Mouse (Mus musculus): ENCODE results near the gene Ptprs.

The Ptprs gene

DNA sequence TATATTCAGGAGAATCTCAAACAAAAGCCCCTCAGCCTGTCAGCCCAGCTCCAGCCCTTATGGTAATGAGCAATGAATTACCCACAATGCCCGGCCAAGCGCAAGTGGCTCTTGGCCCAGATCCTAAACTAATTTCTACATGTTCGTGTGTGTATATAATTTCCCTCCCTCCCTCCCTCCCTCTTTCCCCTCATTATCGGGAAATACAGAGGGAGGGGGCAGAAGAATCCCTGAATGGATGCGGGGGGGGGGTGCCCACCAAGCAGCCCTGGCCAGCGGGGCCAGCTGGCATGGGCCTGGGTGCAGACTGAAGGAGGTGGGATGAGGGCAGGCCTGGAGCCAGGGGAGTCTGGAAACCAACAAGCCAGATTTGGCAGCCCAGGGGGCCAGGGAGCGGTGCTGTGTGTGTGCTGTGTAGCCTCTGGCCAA lies 8.8 kb downstream of the Ptprs start:
- DNase-seq (ENCODE audit: low spot score), result peak; percentile 72

DNA sequence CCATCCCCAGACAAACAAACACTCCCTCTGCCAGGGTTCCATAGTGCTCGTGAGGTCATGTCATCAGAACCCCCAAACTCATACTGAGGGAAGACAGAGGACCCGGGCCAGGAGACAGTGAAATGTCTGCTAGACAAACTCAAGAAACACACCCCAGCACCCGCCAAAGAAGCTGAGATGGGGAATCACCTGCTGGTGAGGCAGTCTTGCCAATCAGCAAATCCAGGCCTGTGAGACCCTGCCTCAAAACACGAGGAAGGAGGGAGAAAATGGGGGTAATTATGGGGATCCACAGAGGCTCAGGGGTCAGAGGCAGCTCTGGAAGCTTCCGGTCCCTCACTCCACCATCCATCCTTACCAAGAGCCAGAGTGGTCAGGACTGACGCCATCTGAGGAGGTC lies 9.5 kb downstream of the Ptprs start:
- DNase-seq (ENCODE audit: low spot score), result no peak

DNA sequence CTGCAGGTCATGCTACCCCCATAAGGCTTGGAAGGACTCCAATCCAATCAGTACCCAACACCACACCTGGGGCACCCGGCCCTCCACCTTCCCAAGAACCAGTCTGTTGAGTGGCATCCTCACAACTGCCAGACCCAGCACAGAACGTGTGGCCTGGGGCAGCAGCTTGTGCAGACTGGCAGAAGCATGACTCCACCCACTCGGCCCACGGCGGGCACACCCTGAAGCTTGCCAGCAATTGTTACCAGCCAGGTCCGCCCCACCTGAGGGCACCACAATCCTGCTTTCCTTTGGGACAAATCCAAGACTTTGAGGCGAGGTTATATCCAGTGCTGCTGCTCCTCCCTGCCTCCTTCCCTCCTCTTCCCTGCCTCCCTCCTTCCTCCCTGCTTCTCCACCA lies 11.5 kb downstream of the Ptprs start:
- DNase-seq (ENCODE audit: low spot score), result no peak

DNA sequence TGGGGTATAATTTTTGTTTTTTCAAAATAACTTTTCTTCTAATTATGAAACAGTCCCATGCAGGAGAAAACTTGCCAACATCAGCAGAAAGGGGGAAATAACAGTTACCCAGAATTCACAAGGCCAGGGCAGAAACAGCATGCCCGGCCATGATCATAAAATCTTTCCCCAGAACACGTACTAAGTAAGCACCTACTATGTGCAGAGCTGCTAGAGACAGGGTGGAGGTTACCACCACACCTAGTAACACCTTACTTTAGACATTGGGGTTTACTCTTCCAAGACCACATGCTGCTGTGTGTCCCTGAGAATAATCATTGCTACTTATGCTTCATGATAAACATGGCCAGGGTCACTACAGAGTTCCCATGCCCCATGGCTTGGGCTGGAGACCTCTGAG lies 11.9 kb downstream of the Ptprs start:
- DNase-seq (ENCODE audit: low spot score), result no peak

DNA sequence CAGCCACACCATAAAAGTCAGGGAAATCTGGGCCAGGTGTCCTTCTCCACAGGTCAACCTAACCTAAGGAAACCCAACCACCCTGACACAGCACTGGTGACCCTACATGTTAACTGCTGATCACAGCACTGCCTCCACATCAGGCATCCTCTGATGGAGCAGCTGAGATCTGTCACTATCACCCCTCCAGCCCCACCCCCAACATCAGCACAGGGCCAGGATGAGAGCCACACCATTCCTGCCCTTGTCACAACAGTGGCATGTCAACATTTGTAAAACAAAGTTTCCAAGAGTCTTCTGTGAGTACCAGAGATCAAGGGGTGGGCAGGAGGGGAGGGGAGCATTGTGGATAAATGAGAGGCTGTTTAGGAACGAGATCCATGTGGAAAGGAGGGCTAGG lies 12.8 kb downstream of the Ptprs start:
- DNase-seq (ENCODE audit: low spot score), result no peak

DNA sequence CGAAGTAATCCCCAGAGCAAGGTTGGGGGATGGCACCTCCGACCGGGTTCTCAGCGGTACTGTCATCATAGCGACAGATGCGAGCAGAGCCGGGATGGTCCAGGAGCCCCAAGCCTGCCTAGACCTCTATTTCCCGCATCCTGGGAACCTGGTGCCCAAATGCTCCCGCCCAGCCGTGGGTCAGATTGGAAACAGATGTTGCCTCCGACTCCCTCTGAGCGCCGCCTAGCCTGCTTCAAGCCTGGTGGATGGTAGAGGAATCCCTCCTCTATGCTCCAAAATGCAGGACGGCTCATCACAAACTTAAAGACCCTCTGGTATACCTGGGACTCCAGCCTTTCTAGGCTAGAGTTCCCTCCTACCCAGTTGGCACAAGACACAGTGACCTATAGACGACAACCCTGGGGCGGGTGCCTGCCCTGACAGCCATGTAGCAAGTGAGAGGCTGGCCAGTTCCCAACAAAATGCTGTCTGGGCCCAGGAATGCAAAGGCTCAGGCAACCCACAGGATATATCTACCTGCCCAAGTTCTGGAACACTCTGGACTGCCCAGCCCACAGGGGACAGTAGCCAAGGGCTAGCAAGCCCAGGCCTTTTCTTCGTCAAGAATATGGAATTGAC lies 13.3 kb downstream of the Ptprs start:
- DNase-seq (ENCODE audit: low spot score), result no peak

DNA sequence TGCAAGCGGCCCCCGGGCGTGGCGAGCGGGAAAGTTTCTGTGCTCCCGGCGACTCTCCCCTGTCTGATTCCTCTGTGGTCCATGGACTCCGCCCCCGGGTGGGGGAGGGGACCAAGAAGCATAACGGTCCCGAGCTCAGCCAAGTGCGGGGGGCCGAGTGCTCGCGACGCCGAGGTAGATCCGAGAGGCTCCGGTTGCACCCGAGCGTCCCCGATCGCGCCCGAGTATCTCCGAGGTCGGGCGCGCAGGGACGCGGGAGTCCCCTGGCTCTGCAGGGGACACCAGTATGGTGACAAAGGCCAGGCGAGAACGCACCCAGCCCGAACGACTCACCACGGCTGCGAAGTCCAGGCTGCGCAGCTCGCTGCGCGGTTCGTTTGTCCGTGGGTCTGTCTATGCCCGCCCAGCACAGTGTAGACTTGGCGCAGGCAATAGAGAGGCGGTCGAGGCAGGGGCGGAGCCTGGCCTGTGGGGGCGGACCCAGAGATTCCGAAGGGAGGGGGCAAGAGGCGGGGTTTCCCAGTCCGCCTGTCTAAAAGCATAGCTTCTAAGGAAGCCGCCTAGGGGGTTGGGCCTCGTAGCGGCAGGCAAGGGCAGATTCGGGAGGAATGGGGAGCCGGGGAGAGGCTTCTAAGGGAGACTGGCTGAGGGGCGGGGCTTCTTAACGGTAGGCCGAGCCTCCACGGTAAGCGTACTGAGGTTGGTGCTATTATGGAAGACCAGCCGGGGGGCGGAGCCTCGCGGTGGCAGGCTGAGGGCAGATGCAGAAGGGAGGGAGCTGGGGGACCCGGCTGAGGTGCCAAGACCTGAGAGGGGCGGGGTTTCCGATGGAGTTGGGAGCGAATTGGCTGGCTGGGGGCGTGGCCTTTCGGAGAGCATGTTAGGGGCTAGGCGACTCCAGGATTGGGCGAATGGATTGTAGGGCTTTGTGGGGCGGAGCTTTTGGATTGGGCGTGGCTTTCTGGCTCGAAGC lies 14.2 kb downstream of the Ptprs start:
- peak; percentile 100 for DNase-seq (ENCODE audit: low spot score)

DNA sequence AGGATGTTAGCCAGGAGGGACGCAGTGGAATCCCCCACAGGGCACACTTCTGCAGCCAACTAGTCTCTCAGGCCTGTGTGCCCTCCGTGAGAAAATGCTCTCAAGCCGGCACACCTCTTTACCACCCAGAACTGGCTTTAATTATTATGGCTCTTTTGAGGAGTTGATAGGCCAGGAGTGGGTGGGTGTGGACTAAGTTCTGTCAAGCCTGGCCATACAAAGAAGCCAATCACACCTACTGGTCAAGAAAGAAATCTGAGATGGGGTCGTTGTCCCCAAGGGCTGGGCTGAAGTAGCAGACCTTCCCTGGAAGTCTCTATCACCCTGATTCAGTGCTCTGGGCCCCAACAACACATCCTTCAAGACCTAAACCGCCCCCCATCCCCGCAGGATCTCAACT lies 15.4 kb downstream of the Ptprs start:
- DNase-seq (ENCODE audit: low spot score), result no peak

DNA sequence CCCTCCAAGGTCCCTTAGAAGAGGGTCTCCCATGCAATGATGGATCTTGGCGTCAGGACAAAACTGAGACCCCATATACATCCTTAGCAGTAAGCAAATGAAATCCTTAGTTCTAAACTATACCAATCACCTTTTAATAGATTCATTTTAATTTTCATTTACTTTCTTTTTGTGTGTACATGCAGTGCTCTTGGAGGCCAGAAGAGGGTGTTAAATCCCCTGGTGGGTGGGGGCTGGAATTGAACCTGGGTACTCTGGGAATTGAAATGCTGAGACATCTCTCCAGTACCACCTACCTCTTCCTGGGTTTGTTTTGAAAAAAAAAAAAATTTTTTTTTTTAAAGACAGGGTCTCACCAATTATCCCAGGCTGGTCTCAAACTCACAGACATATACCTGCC lies 18.8 kb downstream of the Ptprs start:
- no peak for DNase-seq (ENCODE audit: low spot score)

DNA sequence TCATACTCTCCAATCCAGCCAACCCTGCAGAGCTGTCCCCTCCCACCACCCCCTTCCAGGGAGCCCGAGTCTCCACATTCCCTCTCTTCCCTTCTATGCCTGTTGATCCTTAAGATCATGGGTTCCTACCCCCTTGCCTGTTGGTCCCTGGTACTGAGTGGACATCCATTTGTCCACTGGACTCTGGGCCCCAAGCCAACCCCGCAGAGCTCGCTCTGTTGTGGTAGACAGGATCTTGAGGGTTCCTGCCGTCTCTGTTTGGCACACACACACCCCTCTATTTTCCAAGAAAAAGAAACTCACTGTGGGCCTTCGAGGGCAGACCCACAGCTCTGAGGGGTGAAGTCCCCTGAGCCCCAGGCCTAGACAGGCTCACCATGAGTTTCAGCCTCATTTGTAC lies 19.9 kb downstream of the Ptprs start:
- no peak for DNase-seq (ENCODE audit: low spot score)

DNA sequence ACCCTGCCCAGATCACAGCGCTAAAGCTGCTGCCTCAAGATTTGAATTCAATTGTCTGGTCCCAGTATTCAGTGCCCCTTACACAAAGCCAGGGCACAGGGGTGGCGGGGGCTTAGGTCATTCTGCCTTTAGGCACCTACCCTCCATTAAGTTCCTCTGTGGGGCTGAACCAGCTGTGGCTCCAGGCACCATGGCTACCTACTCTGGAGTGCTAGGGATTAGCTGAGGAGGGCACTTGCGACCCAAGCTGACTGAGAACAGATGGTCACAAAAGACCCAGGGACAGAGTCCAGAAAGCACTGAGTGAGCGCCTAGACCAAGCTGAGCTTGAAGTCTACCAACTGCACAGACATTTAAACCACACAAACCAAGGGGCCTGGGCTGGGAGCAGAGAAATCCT lies 22.6 kb downstream of the Ptprs start:
- no peak for DNase-seq (ENCODE audit: low spot score)

DNA sequence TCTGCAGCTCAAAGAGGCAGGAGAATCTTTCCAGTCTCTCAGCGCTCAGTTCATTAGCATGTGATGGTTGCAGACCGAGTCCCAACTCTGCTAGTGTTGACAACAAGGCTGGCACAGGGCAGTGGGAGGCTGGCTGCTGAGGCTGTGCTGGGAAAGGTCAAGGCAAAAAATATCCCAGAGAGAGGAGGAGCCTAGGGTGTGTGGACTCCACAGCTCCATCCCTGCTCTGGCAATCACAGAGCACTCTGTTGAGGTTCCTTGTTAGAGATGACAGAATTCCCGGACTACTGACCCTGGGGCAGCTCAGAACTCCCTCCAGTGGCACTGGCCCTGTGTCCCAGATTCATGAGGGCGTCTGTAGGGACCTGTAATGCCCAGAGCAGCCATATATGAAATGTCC lies 23.0 kb downstream of the Ptprs start:
- DNase-seq (ENCODE audit: low spot score), result no peak

DNA sequence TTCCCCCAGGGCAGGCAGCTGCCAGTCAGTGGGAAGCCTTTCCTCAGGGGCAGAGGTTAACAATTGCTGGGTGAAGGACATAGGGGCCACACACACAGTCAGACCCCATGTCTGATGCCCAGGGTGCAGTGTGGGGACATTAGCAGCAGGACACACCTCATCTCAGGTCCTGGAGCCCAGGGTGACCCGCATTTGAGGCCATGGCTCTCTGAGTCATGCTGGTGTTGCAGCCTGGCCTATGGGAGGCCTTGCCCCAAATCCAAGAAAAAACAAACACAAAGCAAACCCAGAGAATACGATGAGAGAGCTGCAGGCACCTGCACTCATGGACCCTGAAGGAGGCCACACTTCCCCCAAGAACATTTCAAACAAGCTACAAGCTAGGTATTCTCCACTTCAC lies 28.6 kb downstream of the Ptprs start:
- DNase-seq (ENCODE audit: low spot score), result no peak

DNA sequence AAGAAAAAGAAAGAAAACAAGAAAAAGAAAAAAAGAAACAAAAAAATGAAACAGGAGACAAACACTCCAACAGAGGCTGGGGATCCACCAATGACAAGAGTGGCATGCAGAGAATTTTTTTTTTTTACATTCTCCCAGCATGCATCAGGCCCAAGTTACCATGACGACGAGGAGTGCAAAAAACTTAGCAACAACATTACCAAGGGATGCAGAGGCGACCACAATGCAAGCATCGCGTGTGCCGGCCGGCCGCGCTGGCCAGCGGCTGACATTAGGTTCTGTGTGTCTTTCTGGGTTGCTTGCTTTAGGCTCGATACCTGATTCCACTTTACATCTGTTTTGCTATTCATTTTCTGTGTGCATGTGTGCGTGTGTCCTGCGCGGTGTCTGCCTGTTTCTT lies 30.9 kb downstream of the Ptprs start:
- no peak for DNase-seq (ENCODE audit: low spot score)

DNA sequence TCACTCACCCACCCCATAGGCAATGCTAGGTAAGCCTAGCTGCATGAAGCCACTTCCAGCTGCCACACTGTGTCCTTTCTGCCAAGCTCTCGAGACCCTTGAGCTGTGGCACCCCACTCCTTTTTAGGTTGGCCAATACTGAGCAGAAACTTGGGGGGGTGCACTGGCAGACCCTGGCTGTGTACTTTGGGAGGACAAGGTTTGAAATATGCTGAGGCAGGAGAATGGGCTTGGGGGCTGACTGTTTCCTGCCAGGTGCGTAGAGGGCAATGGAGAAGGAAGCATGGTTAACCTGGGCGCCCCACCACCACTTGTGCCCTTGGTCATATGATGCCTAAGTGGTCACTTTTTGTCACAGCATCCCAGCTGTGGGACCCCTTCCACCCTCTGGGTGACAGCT lies 31.5 kb downstream of the Ptprs start:
- DNase-seq (ENCODE audit: low spot score), result no peak

DNA sequence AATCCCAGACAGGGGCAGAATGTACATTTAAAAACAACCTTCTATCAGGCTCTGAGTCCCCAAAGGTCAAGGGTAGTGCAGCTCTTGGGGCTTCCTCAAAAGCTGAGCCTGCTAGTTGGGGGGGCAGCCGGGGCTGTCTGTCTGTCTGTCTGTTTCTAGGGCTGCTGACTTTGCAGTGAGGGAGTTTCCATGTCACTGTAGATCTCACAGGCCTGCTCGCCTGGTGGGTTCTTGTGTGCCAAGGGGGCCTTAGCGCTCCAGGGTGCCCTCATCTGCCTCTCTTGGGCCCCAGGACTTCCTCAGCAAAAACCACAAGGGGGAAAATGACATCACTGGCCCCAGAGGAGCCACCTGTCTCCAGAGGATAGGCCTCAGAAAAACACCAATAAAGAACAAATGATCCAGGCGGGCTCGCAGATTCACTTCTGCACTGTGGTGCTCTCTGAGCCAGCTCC lies 32.9 kb downstream of the Ptprs start:
- no peak for DNase-seq (ENCODE audit: low spot score)

DNA sequence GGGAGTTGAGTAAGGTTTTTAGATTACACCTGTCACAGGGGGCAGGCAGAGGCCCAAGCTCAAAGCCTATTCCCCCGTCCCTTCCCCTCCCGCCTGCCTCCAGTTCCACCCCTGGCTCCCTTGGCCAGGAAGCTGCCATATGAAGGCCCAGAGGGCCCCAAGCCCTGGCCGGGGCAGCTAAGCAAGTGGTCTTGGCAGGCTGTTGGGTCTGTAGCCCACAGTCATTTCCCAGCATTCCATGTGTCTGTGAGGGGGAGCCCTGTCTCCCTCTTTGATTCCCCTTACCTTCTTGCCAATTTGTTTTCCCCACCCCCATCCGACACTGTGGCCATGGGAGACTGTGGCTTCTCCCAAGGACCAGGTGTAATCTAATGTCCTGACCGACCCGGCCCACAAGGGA lies 34.0 kb downstream of the Ptprs start:
- no peak for DNase-seq (ENCODE audit: low spot score)

DNA sequence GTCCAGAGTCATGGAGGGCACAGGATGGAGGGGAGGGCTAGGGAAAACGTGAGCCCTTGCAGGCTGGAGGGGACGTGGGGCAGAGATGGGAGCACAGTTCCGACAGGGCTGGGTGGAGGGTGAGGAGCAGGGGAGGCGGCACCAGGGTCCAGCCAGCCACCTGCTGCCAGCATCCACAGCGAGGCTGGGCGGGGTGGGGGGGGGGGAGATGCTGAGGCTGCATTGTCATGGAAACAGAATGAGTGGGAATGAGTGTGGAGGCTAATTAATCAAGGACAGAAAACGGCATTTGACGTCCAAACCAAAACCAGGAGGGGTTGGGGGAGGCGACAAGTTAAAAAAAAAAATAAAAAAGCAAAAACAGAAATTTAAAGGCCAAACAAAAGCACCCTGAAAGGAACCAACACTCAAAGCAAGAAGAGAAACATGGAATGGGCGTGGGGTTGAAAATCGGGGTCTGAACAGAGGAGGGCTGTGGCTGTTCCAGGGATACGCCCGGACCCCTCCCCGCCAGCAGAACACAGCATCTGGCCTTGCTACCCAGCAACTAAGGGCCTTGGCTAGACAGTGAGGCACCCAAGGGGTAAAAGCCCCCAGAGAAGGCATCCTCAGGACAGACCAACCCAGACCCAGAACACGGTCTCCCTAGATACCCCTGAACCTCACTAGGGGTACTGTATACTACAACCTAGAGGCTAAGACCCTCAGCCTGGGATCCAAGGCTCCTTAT lies 36.4 kb downstream of the Ptprs start:
- DNase-seq (ENCODE audit: low spot score), result no peak

DNA sequence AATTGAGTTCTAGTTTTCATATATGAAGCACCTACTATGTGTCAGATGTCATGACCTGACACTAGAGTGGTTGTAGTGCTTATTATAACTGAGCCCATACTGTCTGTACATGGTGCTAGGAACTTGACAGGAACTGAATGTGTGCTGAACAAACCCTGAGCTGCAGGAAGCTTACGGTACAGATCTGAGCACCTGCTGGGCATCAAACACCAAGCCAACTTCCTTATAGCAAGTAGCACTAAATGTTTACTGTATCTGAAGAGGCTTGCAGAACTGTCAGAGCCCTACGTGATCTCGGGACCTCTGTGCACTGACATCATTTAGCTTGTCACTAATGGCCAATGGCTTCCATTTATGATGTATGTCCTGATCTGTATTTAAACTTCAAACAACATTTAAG lies 44.7 kb downstream of the Ptprs start:
- DNase-seq (ENCODE audit: low spot score), result no peak

DNA sequence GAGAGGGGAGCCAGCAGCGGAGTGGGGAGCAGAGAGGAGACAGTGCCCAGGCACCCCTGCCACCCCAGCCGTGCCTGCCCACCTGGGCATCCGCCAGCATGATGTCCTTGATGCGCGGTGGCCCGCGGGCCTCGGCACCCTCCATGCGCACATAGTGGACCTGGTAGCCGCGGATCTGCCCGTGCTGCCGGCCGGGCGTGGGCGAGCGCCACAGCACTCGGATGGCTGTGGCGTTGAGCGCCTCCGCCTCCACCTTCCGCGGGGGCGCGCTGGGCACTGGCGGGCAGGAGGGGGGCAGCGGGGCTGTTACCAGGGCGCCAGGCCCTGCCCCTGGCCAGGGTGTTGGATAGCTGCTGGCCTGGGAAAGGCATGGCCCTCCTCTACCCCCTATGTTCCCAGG lies 48.4 kb downstream of the Ptprs start:
- DNase-seq (ENCODE audit: low spot score), result no peak

DNA sequence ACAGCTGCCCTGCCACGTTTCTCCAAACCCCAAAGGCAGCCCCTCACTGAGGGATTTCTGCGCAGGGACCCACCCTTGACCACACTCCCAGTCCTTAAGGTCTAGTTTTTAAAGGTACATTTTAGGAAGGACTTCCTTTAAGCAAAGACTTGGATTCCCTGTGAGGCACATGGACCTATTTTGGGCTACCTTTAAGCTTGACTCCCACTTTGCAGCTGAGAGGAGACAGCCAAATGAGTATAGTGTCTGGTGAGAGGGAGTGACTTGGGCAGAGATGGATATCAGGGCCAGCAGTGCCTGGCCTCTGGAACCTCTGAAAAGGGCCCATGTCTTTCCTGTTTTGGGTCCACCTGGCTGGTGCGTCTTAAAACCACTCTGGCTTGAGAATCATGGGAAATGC lies 50.3 kb downstream of the Ptprs start:
- no peak for DNase-seq (ENCODE audit: low spot score)

DNA sequence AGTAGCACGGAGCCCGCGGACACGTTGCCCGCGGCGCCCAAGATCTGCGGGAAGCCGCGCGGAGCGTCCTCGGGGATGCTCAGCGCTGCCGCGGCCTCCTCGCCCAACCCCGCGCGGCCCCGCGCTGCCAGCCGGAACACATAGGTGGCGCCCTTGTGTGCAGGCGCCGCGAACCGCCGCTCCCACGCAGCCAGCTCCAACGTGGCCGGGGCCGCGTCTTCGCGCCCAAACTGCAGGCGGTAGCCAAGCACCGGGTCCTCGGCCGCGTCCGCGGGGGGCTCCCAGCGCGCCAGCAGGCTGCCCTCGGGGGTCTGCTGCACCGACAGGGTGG lies 50.7 kb downstream of the Ptprs start:
- DNase-seq (ENCODE audit: low spot score), result peak; percentile 95

Data from testis, postnatal 10 days (tissue).